Mouse (Mus musculus) heart, postnatal 4 days (tissue): ENCODE measurements around the gene Syn2. TPM values are rescaled to one million over a fixed set of nuclear protein-coding genes. Genes with fewer than 3 reads are reported as not detected.

ENCODE experiments used
- DNase-seq: peaks from one replicate; pipeline ENCODE4 v3.0.0; 2021
- total RNA-seq, 2 experiments: library from RNA; stranded (reverse); gene quantifications; 2 replicates each; pipeline ENCODE4 v1.2.3; 2021

The Syn2 gene
- total RNA-seq, 2 experiments from 2014 or later = 3.2 to 4.0 TPM

- DNase-seq = peak; percentile 71
Observed at GRCm38 (mm10) chr6:115178826-115179225, 44.1 kb downstream of the Syn2 start.

GRCm38 (mm10) chr6:115181094-115181493 lies 46.4 kb downstream of the Syn2 start:
- no peak for DNase-seq

GRCm38 (mm10) chr6:115191111-115191510 lies 56.4 kb downstream of the Syn2 start:
- DNase-seq = no peak

DNA sequence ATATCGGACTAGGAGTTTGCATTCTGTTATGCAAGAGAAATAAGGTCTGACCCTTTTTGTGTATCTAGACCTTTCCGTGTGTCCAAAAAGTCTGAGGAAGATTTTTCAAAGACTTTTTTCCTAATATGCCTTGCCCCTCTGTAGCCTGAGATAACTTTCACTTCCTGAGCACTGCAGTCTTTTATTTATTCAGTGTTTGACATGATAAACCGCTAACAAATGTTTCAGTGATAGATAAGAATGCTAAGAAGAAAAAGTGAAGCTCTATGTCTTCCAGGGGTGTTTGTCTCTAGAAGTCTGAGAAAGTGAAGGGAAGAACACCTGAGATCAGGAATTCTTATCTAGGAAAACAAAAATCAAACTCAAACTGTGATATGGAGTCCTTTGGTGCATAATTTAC lies 66.1 kb downstream of the Syn2 start:
- no peak for DNase-seq

DNA sequence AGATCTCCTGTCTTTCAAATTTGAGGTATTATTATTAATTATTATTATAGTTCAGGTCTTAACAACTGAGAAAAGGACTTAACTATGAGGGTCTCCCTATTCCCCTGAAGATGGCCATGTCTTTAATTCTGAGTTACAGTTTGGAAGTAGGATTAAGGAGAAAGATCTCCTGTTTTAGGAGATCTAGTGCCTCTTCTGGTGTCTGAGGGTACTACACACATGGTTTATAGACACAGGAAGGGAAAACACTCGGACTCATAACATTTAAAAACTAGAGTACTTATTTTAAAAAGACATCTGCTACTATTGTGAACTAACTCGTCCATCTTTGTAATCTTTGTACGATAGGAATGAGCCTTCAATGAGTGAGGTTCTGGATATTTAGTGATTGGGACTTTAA lies 68.3 kb downstream of the Syn2 start:
- no peak for DNase-seq

DNA sequence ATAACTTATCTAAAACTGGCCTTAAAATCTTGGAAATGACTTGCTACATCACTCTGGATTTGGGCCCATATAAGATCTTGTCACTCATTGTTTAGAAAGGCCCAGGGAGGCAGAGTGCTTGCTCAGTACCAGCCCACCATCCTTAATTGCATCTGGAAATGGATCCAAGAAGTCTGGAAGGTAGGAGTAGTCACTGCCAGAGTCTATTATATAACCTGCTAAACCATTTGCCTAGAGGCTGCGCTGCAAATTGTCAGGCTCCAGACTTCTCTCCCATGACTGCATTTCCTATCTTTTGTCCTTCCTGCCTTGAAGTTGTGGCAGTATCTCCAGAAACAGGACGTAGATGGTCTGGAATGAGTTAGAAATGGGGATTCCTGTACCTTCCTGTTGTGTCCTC lies 75.5 kb downstream of the Syn2 start:
- DNase-seq = no peak

- DNase-seq = no peak
Observed at GRCm38 (mm10) chr6:115210820-115211219, 76.1 kb downstream of the Syn2 start.

DNA sequence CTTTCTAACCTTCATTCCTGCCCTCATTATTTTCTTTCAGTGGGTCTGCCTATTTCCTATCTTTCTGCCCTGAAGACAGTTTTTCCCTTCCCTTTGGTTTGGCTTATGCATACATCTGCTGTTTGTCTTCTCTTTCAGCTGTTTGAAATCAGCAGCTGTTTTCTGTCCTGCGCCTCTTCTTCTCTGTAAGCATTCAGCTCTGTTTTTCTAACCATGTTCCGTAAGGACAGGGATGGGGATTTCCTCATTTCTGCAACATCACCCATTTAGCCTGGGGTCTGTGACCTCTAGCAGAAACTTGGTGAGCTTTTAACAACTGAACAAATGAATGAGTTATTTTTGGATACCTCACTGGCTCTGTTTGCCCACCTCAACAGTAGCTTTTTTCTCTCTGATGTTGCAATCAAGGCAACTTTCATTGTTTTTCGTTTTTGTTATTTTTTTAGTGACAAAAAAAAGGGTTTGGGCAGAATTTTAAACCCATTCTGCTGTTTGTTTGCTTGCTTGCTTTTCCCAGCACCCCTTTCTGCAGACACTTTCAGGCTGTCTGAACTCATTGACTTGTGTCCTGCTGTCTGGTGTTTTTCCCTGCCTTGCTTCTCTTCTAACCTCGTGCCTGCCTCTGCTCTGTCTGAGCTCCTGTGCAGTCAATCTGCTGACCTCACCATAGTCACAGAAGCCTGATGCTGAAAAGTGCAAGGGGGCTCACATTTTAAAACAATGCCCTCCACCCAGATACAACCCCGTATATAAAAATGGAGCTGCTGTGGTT lies 77.6 kb downstream of the Syn2 start:
- DNase-seq = no peak

GRCm38 (mm10) chr6:115213129-115213528 lies 78.4 kb downstream of the Syn2 start:
- DNase-seq = no peak

- no peak for DNase-seq
Observed at GRCm38 (mm10) chr6:115221215-115221641, 86.5 kb downstream of the Syn2 start.

DNA sequence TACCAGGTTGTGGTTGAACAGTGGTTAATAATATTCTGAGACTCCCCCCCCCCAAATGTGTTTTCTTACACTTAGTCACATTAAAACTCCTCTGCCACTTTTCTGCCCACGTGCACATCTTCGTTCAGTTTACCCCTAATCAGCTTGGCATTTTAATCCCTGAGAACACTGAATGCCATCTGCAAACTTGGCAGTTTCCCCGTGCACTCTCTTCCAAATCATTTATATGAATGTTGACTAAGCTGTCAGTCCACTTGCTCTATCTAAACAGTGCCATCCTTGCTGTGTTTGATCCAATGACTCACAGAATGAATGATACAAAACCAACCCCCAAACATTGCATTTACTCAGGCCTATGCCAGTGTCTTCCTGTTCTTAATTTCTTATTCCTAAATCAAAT lies 90.8 kb downstream of the Syn2 start:
- no peak for DNase-seq

- DNase-seq = no peak
Observed at GRCm38 (mm10) chr6:115227043-115227442, 92.3 kb downstream of the Syn2 start, which contains the start of gene Gm17482. Gene Gm17482, plus strand, starts transcription at chr6:115227343.

DNA sequence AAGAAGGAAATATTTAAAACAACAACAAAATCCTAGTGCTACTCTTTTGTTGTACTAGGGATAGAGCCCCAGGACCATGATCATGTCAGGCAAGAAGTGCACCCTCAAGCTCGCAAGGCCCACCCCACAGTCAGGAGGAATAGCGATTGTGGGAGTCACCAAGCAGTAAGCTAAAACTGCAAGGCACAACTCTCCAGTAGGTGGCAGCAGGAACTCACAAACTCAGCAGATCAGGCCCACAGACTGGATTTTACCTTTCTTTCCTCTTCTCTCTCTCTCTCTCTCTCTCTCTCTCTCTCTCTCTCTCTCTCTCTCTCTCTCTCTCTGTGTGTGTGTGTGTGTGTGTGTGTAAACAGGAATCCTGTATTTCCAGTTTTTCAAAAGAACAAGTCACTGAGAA lies 92.8 kb downstream of the Syn2 start:
- peak; percentile 85 for DNase-seq

DNA sequence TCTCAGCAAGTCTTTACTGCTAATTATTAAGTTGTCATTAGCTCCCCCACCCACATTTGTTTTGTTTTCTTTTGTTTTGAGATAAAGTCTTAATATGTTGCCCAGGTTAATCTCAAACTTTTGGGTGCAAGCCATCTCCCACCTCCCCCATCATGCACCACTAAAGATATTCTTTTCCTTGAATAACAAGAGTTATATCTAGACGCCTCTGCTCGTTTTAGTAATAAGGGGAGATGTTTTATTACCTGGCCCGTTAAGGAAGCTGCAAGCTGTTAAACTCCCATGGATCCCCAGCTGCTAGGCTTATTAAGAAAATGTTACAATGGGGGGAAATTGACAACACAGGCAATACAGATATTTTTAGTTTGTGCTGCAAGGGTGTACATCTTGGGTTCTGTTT lies 95.9 kb downstream of the Syn2 start:
- DNase-seq = no peak

GRCm38 (mm10) chr6:115231836-115232235 lies 97.1 kb downstream of the Syn2 start:
- no peak for DNase-seq

- DNase-seq = no peak
Observed at GRCm38 (mm10) chr6:115232562-115232961, 97.9 kb downstream of the Syn2 start.

DNA sequence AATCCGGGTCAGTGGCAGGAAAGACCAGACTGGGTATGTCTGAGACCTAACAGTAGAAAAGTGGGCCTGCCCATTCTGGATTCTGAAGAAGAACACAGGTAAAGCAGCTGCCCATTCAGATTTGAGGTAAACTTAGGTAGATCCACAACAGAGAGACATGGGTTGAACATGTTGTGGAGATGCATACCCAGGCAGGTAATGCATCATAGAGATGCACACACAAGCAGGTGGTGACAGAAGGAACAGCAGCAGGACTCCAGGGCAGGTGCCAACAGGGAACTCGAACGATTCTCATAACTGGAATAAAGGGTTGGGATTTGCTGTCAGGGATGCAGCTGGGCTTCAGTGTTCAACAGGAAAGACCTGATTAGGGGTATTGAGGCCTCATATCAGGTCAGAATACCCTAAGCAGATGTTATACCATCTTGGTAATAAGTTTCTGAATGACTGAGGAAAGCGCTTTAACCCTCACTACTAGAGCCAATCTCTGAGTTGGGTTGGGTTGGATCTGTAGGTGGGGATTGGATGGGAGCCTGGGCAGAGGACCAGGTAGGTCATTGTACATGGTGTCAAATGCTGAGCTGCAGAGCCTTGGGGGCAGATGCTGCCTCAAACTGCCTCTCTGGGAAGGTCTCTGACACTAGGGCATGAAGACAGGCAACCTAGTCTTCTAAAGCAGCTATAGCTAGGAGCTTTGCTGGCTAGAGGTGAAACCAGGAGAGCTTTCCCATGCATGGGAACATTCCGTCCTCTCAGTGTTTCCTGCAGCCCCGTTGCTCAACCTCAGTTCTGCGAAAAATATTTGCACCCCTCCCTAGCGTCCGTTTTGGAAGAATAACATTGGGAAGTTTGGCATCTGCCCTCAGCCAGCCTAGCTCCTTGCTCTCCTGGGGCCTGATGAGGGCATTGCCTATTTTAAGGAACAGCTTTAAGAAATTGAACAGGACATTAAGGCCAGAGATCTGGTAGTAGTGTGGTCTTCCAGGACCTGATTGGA lies 103.6 kb downstream of the Syn2 start:
- no peak for DNase-seq

DNA sequence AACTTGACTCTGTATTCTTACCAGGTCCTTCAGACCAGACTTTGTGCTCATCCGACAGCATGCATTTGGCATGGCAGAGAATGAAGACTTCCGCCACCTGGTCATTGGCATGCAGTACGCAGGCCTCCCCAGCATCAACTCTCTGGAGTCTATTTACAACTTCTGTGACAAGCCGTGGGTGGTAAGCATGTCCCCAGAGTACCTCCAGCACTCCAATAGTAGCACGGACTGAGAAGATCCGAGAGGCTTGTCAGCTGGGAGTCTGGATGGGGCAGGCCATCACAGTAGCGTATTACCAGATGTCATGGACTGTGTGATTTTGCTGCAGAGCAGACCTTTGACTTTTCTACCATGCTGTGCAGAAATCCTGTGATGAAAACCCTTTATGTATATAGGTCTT lies 104.6 kb downstream of the Syn2 start:
- DNase-seq = no peak

GRCm38 (mm10) chr6:115240431-115240830 lies 105.7 kb downstream of the Syn2 start:
- peak; percentile 12 for DNase-seq

- DNase-seq = peak; percentile 14
Observed at GRCm38 (mm10) chr6:115241131-115241699, 106.5 kb downstream of the Syn2 start.

- peak; percentile 3 for DNase-seq
Observed at GRCm38 (mm10) chr6:115241939-115242338, 107.2 kb downstream of the Syn2 start.

GRCm38 (mm10) chr6:115244222-115244621 lies 109.5 kb downstream of the Syn2 start:
- no peak for DNase-seq

DNA sequence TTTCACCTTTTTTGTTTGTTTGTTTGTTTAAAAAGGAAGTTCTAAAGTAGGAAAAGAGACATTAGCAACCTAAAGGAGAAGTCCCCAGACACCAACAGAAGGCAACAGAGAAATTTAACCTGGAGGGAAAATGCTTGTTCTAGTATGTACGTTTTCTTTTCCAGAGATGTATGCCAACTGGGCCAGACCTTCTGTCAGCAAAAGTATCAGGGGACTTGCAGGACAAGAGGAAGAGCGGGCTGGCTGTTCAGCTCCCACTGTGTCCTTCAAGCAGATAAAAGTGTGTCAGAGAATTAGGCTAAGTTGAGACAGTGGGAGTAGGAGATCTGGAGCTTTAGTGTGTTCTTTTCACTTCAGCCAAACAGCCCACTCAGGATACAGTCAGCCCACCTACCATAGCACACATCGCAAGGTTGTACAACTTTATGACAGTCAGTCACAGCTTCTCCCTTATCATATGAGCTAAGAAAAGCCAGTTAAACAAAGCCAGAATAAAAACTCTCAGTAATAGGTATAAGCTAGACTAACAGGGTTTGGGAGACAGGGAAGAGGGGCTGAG lies 110.9 kb downstream of the Syn2 start:
- DNase-seq = no peak
